Mouse (Mus musculus) stomach, postnatal 0 days (tissue): ENCODE results near the gene Adora1. TPM values are rescaled to one million over a fixed set of nuclear protein-coding genes. Genes with fewer than 3 reads are reported as not detected.

Experiments
- ATAC-seq: fragments of 200-750 bp; cut with Nextera tagmentation; 2 replicates; pipeline ENCODE4 v1.8.0; 2017; ENCODE audit not compliant: low FRiP score, low TSS enrichment
- DNase-seq: peaks from one replicate; pipeline ENCODE4 v3.0.0-alpha.2; 2016; ENCODE audit warnings: low spot score
- H3K27ac ChIP-seq: fragments of 300-500 bp; sonication (generic); replicated peaks from 2 replicates; pipeline ENCODE4 v1.5.1; 2014; ENCODE audit warnings: mild to moderate bottlenecking, control low read depth
- H3K27me3 ChIP-seq: fragments of 300-500 bp; sonication (generic); 2 replicates; pipeline ENCODE4 v1.6.1; 2014; ENCODE audit warnings: low read length; ENCODE audit not compliant: control insufficient read depth, insufficient read depth
- H3K36me3 ChIP-seq: fragments of 300-500 bp; sonication (generic); 2 replicates; pipeline ENCODE4 v1.6.1; 2014; ENCODE audit warnings: low read length, mixed read lengths; ENCODE audit not compliant: control insufficient read depth, insufficient read depth
- H3K4me1 ChIP-seq: fragments of 300-500 bp; sonication (generic); replicated peaks from 2 replicates; pipeline ENCODE4 v1.6.1; 2014; ENCODE audit warnings: antibody characterized with exemption; ENCODE audit not compliant: control insufficient read depth, insufficient read depth
- H3K4me2 ChIP-seq: fragments of 300-500 bp; sonication (generic); replicated peaks from 2 replicates; pipeline ENCODE4 v1.6.1; 2014; ENCODE audit warnings: low read depth, mild to moderate bottlenecking, control low read depth, moderate library complexity
- H3K4me3 ChIP-seq: fragments of 300-500 bp; sonication (generic); 2 replicates; pipeline ENCODE4 v1.5.1; 2014; ENCODE audit warnings: low read depth, low read length, control low read depth
- H3K9ac ChIP-seq: fragments of 300-500 bp; sonication (generic); 2 replicates; pipeline ENCODE4 v1.6.1; 2014; ENCODE audit warnings: mild to moderate bottlenecking, low read length, control low read depth, mixed read lengths
- H3K9me3 ChIP-seq: fragments of 300-500 bp; sonication (generic); 2 replicates; pipeline ENCODE4 v1.6.1; 2016; ENCODE audit warnings: low read length; ENCODE audit not compliant: control insufficient read depth
- CTCF ChIP-seq: IDR thresholded peaks from 2 replicates; pipeline ENCODE4 v1.5.1; 2016; ENCODE audit warnings: antibody characterized with exemption, low read depth, mild to moderate bottlenecking, moderate library complexity
- EP300 ChIP-seq: optimal IDR thresholded peaks from 2 replicates; pipeline ENCODE3; 2016; ENCODE audit warnings: antibody characterized with exemption
- WGBS: fragments of 180-500 bp; shearing (Covaris S2); extraction: QIAGEN DNeasy Blood & Tissue Kit; methylation state at CpG from one replicate; pipeline ENCODE4 v1.1.7; 2014; 5-methylcytosine and 5-hydroxymethylcytosine counted together
- polyA plus RNA-seq: library from polyadenylated mRNA; unstranded; fragments of >200 nt; fragmentation: Nextera tagmentation; extraction: Ambion mirVana; gene quantifications from 2 replicates; pipeline ENCODE4 v1.2.1, GENCODE M21; 2015

Gene Adora1
- polyA plus RNA-seq, 1 experiment from 2014 or later: 11.2 TPM

- DNase-seq: no peak
Observed at GRCm38 (mm10) chr1:134150076-134150475, 85.2 kb downstream of the Adora1 start.

More at GRCm38 (mm10) chr1:134150076-134150475, 85.2 kb downstream of the Adora1 start:
- Histone ChIP-seq H3K27me3 (no peaks in the 10 kb centered on the region), H3K4me1 (no peaks in the 10 kb centered on the region), H3K9me3 (no peaks in the 10 kb centered on the region), H3K9ac (no peak overlapping the region), H3K36me3 (no peaks in the 10 kb centered on the region), H3K4me2 (no peak overlapping the region), H3K4me3 (no peak overlapping the region), H3K27ac (no peak overlapping the region)
- 50% methylated on average over 8 of the region's 8 CpGs for WGBS
- ATAC-seq: no peak
- TF ChIP-seq EP300 (no peak), CTCF (no peak)

Other genes starting within 250 kb of the Adora1 start
- 7.9 and 9.0 TPM in 2 replicates for gene Fmod, start 198.2 kb downstream of the Adora1 start, polyA plus RNA-seq
- 85.9 and 96.8 TPM in 2 replicates for gene Btg2, start 156.3 kb downstream of the Adora1 start, polyA plus RNA-seq
- gene Chit1, start 124.2 kb downstream of the Adora1 start, polyA plus RNA-seq: 38.5 and 45.1 TPM in 2 replicates
- gene Chil1, start 53.3 kb downstream of the Adora1 start, polyA plus RNA-seq: 2.8 and 3.1 TPM in 2 replicates
- gene Mybph, start 42.0 kb downstream of the Adora1 start, polyA plus RNA-seq: 1.6 and 2.2 TPM in 2 replicates
- 2.7 and 5.0 TPM in 2 replicates for gene Myog, start 54.6 kb upstream of the Adora1 start, polyA plus RNA-seq
- 2.8 TPM in 2 replicates for gene Ppfia4, start 97.5 kb upstream of the Adora1 start, polyA plus RNA-seq
- gene Tmem183a, start 126.5 kb upstream of the Adora1 start, polyA plus RNA-seq: 64.9 and 65.6 TPM in 2 replicates
- gene 4933406M09Rik, start 150.5 kb upstream of the Adora1 start, polyA plus RNA-seq: not detected in 2 replicates
- 14.2 and 14.3 TPM in 2 replicates for gene Cyb5r1, start 170.1 kb upstream of the Adora1 start, polyA plus RNA-seq
- gene Adipor1, start 179.9 kb upstream of the Adora1 start, polyA plus RNA-seq: 84.4 and 90.2 TPM in 2 replicates
- 10.0 and 10.6 TPM in 2 replicates for gene Klhl12, start 220.1 kb upstream of the Adora1 start, polyA plus RNA-seq